In the genomic region with DNA sequence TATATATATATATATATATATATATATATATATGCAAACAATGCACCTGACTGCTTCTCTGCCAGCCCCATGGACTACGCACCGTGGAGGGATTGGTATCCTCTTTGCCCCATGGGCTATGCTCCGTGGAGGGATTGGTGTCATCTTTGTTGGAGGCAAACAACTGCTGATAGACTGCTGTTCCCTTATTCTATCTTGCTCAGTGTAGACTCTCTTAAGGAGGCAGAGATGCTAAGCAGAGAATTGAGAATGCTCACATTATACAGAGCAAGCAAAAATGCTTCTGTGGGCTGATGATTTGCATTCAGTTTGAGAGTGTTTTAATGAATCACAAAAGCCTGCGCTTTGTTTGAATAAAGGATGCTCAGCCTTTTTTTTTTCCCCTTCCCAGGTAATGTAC, we compare ENCODE assay signal across 21 mouse cellular contexts.
"Had no signal": no experiment of that assay in that cellular context is flagged by ENCODE, and none has a peak within 500 bp of the region (broad histone marks: within the 10 kb centered on the region; RNA-seq: fewer than 3 reads in every experiment).

No protein-coding gene starts in this region.

- H3K36me3 ChIP-seq: kidney, embryonic 15.5 days; limb, embryonic 12.5 days; limb, embryonic 15.5 days; neural tube, embryonic 12.5 days; neural tube, embryonic 15.5 days had no signal

- H3K4me3 ChIP-seq: kidney, embryonic 15.5 days; limb, embryonic 12.5 days; limb, embryonic 15.5 days; neural tube, embryonic 12.5 days; neural tube, embryonic 15.5 days had no signal

- H3K4me2 ChIP-seq: kidney, embryonic 15.5 days; limb, embryonic 12.5 days; limb, embryonic 15.5 days; liver, embryonic 11.5 days; lung, embryonic 14.5 days; neural tube, embryonic 12.5 days; neural tube, embryonic 15.5 days had no signal

- H3K9me3 ChIP-seq: kidney, embryonic 15.5 days; limb, embryonic 12.5 days; limb, embryonic 15.5 days; neural tube, embryonic 12.5 days; neural tube, embryonic 15.5 days had no signal

- H3K9ac ChIP-seq: kidney, embryonic 15.5 days; limb, embryonic 12.5 days; limb, embryonic 15.5 days; liver, embryonic 14.5 days; liver, postnatal 0 days; lung, embryonic 14.5 days; neural tube, embryonic 12.5 days; neural tube, embryonic 15.5 days had no signal

- ATAC-seq: liver, postnatal 0 days; lung, postnatal 0 days had no signal

- H3K27ac ChIP-seq: kidney, embryonic 15.5 days; limb, embryonic 12.5 days; limb, embryonic 15.5 days; liver, embryonic 14.5 days; macrophage; neural tube, embryonic 12.5 days; neural tube, embryonic 15.5 days; stomach, postnatal 0 days had no signal

- H3K4me1 ChIP-seq: kidney, embryonic 15.5 days; limb, embryonic 12.5 days; limb, embryonic 15.5 days; neural tube, embryonic 12.5 days; neural tube, embryonic 15.5 days had no signal

- H3K27me3 ChIP-seq: kidney, embryonic 15.5 days; limb, embryonic 12.5 days; neural tube, embryonic 12.5 days had no signal

- DNase-seq: kidney, adult 11 months; kidney, adult 8-10 months; kidney, postnatal 14 days; kidney, postnatal 4 days; left cerebral cortex, postnatal 4 days; liver, postnatal 0 days; lung, embryonic 14.5 days; right cerebral cortex, adult 18-20 months; right cerebral cortex, postnatal 14 days; right cerebral cortex, postnatal 4 days; thymus, postnatal 25 days had no signal
